Mouse (Mus musculus): ENCODE results near the gene Ache.

GRCm38 (mm10) chr5:137313466-137314192 lies 26.3 kb downstream of the Ache start:
- TF ChIP-seq CTCF (IDR thresholded peaks at IDR 0.05; ENCODE audit: low read depth, low read length): no peak
- no peak for TF ChIP-seq POLR2A (IDR thresholded peaks at IDR 0.05; ENCODE audit: extremely low read depth, insufficient read depth, low read length)

Measured in liver, adult 2 months (tissue).